Mouse (Mus musculus): ENCODE data around the gene Dnase2a. TPM values are rescaled to one million over a fixed set of nuclear protein-coding genes. Genes with fewer than 3 reads are reported as not detected.

The Dnase2a gene
- total and polyA plus RNA-seq, 3 experiments: 53.7 to 83.4 TPM; not detected in 1

- TF ChIP-seq CHD2 (IDR thresholded peaks at IDR 0.05; ENCODE audit: low read length): no peak
- no peak for TF ChIP-seq MAZ (IDR thresholded peaks at IDR 0.05; ENCODE audit: low read depth, low read length)
- peak; percentile 66; the same call in 1 of the 2 replicates for TF ChIP-seq TBP (IDR thresholded peaks at IDR 0.05; ENCODE audit: low read depth, low read length)
- TF ChIP-seq SIN3A (IDR thresholded peaks at IDR 0.05; ENCODE audit: low read length): peak; percentile 94
- TF ChIP-seq SMC3 (IDR thresholded peaks at IDR 0.05; ENCODE audit: low read depth, low read length): no peak
- TF ChIP-seq POLR2AphosphoS5 (IDR thresholded peaks at IDR 0.05; ENCODE audit: borderline replicate concordance, low read depth, low read length): no peak
- TF ChIP-seq EP300 (IDR thresholded peaks at IDR 0.05; ENCODE audit: low read depth in 1 of 2, low read length in 2 of 2): no peak
- peak; percentile 82 for TF ChIP-seq MAX (IDR thresholded peaks at IDR 0.05; ENCODE audit: low read length)
- no peak for TF ChIP-seq GABPA (IDR thresholded peaks at IDR 0.05; ENCODE audit: low read depth, low read length)
- TF ChIP-seq E2F4 (IDR thresholded peaks at IDR 0.05; ENCODE audit: borderline replicate concordance, low read depth, low read length): peak; percentile 62; the same call in 1 of the 2 replicates
- TF ChIP-seq NRF1 (IDR thresholded peaks at IDR 0.05; ENCODE audit: insufficient read depth, low read depth, low read length, poor library complexity, severe bottlenecking): peak; percentile 89
- no peak for TF ChIP-seq ZMIZ1 (IDR thresholded peaks at IDR 0.05; ENCODE audit: low read depth, low read length)
- no peak for TF ChIP-seq ZKSCAN1 (IDR thresholded peaks at IDR 0.05; ENCODE audit: low read depth, low read length)
- TF ChIP-seq NELFE (IDR thresholded peaks at IDR 0.05; ENCODE audit: low read depth, low read length): peak; percentile 69
- 0 out of 2 replicates have a peak, but pooled peaks have one; percentile 20 for TF ChIP-seq MYC (IDR thresholded peaks at IDR 0.05; ENCODE audit: low read depth, low read length)
- TF ChIP-seq JUND (IDR thresholded peaks at IDR 0.05; ENCODE audit: low read depth, low read length): no peak
- peak; percentile 55 for TF ChIP-seq ELF1 (IDR thresholded peaks at IDR 0.05; ENCODE audit: low read depth, low read length)
- TF ChIP-seq KAT2A (conservative IDR thresholded peaks at IDR 0.05; ENCODE audit: low read depth, low read length): peak; percentile 80
- no peak for TF ChIP-seq CHD1 (IDR thresholded peaks at IDR 0.05; ENCODE audit: low read depth, low read length)
- no peak for TF ChIP-seq TAL1 (IDR thresholded peaks at IDR 0.05; ENCODE audit: low read length)
- no peak for TF ChIP-seq UBTF (IDR thresholded peaks at IDR 0.05; ENCODE audit: borderline replicate concordance, insufficient read depth, low read depth, low read length)
- TF ChIP-seq GATA1 (IDR thresholded peaks at IDR 0.05; ENCODE audit: low read depth, low read length): no peak
- no peak for TF ChIP-seq USF2 (IDR thresholded peaks at IDR 0.05; ENCODE audit: borderline replicate concordance in 1 of 2, insufficient read depth in 1 of 2, low read depth in 1 of 2, low read length in 2 of 2)
- TF ChIP-seq RCOR1 (IDR thresholded peaks at IDR 0.05; ENCODE audit: low read depth, low read length): no peak
Observed at GRCm38 (mm10) chr8:84965731-84966291, 57.5 kb downstream of the Dnase2a start (continued).

DNA sequence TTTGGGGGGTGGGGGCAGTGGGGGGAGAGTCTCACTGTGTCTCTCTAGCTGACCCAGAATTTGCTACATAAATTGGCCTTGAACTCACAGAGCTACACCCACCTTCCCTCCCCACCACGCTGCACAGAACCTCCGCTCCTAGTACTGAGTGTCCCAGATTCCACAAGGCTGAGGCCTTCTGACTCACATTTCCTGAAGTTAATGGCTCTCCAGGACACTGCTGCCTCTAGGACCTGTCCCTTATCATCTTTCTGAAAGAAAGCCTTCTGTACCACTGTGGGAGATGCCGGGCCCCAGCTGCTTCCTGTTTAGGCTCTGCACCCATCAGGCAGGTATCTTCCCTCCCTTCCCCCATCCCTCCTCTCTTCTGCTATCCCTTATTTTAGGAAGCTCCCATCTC is 58.2 kb downstream of the Dnase2a start:
- peaks cover 1 to 24% of the 10 kb centered on the region in 2 experiments for H3K36me3 ChIP-seq (ENCODE audit: control insufficient read depth in 1 of 2, insufficient read depth in 2 of 2, low read length in 2 of 2)
- peaks cover 5 to 32% of the 10 kb centered on the region in 2 experiments for H3K4me1 ChIP-seq (ENCODE audit: control insufficient read depth in 1 of 2, insufficient read depth in 2 of 2, low read length in 2 of 2)
- H3K9ac ChIP-seq (ENCODE audit: control insufficient read depth, low read depth, low read length, poor library complexity, severe bottlenecking): peak overlapping the region; percentile 47
- peak overlapping the region; percentile 25 to 30 for H3K4me3 ChIP-seq (ENCODE audit: control insufficient read depth in 1 of 2, insufficient read depth in 1 of 2, low read depth in 2 of 2, low read length in 2 of 2)
- peak; percentile 78 for DNase-seq (ENCODE audit: low read depth, low spot score)
- peaks cover 19% of the 10 kb centered on the region for H3K79me2 ChIP-seq (ENCODE audit: control insufficient read depth, insufficient read depth, low read length, poor library complexity)
- peak overlapping the region; percentile 64 for H3K27ac ChIP-seq (ENCODE audit: control insufficient read depth, low read depth, low read length)
- no peaks in the 10 kb centered on the region for H3K9me3 ChIP-seq (replicated peaks; ENCODE audit: insufficient read depth, low read length)
- no peaks in the 10 kb centered on the region for H3K27me3 ChIP-seq (ENCODE audit: control insufficient read depth in 1 of 2, insufficient read depth in 2 of 2, low read length in 2 of 2)
- TF ChIP-seq HCFC1 (IDR thresholded peaks at IDR 0.05; ENCODE audit: low read depth, low read length) (no peak), CTCF (IDR thresholded peaks at IDR 0.05 in 2 of 3, conservative IDR thresholded peaks at IDR 0.05 in 1 of 3; ENCODE audit: control insufficient read depth in 1 of 3, insufficient read depth in 1 of 3, low read depth in 2 of 3, low read length in 3 of 3, poor library complexity in 1 of 3, severe bottlenecking in 1 of 3) (no peak), POLR2A (IDR thresholded peaks at IDR 0.05; ENCODE audit: control insufficient read depth in 1 of 2, insufficient read depth in 1 of 2, low read depth in 1 of 2, low read length in 2 of 2, poor library complexity in 1 of 2) (no peak), MXI1 (IDR thresholded peaks at IDR 0.05; ENCODE audit: low read depth, low read length) (peak; percentile 61), TCF12 (IDR thresholded peaks at IDR 0.05; ENCODE audit: low read depth, low read length) (peak; percentile 83), MAZ (IDR thresholded peaks at IDR 0.05; ENCODE audit: low read depth, low read length) (peak; percentile 46; the same call in 1 of the 2 replicates), MYC (IDR thresholded peaks at IDR 0.05; ENCODE audit: low read depth, low read length) (0 out of 2 replicates have a peak, but pooled peaks have one; percentile 21), ELF1 (IDR thresholded peaks at IDR 0.05; ENCODE audit: low read depth, low read length) (peak; percentile 68), TAL1 (IDR thresholded peaks at IDR 0.05; ENCODE audit: low read length) (peak; percentile 80), E2F4 (IDR thresholded peaks at IDR 0.05; ENCODE audit: borderline replicate concordance, low read depth, low read length) (no peak), SIN3A (IDR thresholded peaks at IDR 0.05; ENCODE audit: low read length) (peak; percentile 89), NRF1 (IDR thresholded peaks at IDR 0.05; ENCODE audit: insufficient read depth, low read depth, low read length, poor library complexity, severe bottlenecking) (no peak), ZC3H11A (IDR thresholded peaks at IDR 0.05; ENCODE audit: low read depth, low read length) (no peak; the same call in 1 of the 2 replicates), GATA1 (IDR thresholded peaks at IDR 0.05; ENCODE audit: low read depth, low read length) (0 out of 2 replicates have a peak, but pooled peaks have one; percentile 35), RCOR1 (IDR thresholded peaks at IDR 0.05; ENCODE audit: low read depth, low read length) (peak; percentile 61), MAX (IDR thresholded peaks at IDR 0.05; ENCODE audit: low read length) (peak; percentile 28; the same call in 1 of the 2 replicates), RAD21 (IDR thresholded peaks at IDR 0.05; ENCODE audit: low read depth, low read length) (no peak), CHD2 (IDR thresholded peaks at IDR 0.05; ENCODE audit: low read length) (peak; percentile 42; the same call in 1 of the 2 replicates), ETS1 (IDR thresholded peaks at IDR 0.05; ENCODE audit: low read depth, low read length) (peak; percentile 96)
